Mouse (Mus musculus): ENCODE data around the gene Txndc2. TPM values are rescaled to one million over a fixed set of nuclear protein-coding genes. Genes with fewer than 3 reads are reported as not detected.

Gene Txndc2
- total and polyA plus RNA-seq, 3 experiments = not detected

GRCm38 (mm10) chr17:65635715-65636360 lies 6.1 kb downstream of the Txndc2 start:
- Histone ChIP-seq H3K9ac (ENCODE audit: control insufficient read depth, low read depth, low read length, poor library complexity, severe bottlenecking) (no peak overlapping the region), H3K27me3 (ENCODE audit: control insufficient read depth in 1 of 2, insufficient read depth in 2 of 2, low read length in 2 of 2) (peaks cover 2 to 4% of the 10 kb centered on the region in 2 experiments; a peak in 2 of 4 replicates), H3K4me1 (ENCODE audit: control insufficient read depth in 1 of 2, insufficient read depth in 2 of 2, low read length in 2 of 2) (peaks cover 0 to 7% of the 10 kb centered on the region in 2 experiments; a peak in 3 of 4 replicates), H3K9me3 (replicated peaks; ENCODE audit: insufficient read depth, low read length) (no peaks in the 10 kb centered on the region), H3K27ac (ENCODE audit: control insufficient read depth, low read depth, low read length) (no peak overlapping the region), H3K4me3 (ENCODE audit: control insufficient read depth in 1 of 2, insufficient read depth in 1 of 2, low read depth in 2 of 2, low read length in 2 of 2) (no peak overlapping the region), H3K36me3 (ENCODE audit: control insufficient read depth in 1 of 2, insufficient read depth in 2 of 2, low read length in 2 of 2) (peaks cover 0 to 6% of the 10 kb centered on the region in 2 experiments; a peak in 2 of 4 replicates), H3K79me2 (ENCODE audit: control insufficient read depth, insufficient read depth, low read length, poor library complexity) (no peaks in the 10 kb centered on the region)
- peak; percentile 86 for DNase-seq (ENCODE audit: low read depth, low spot score)
- TF ChIP-seq GATA1 (IDR thresholded peaks at IDR 0.05; ENCODE audit: low read depth, low read length) (peak; percentile 60), NELFE (IDR thresholded peaks at IDR 0.05; ENCODE audit: low read depth, low read length) (0 out of 2 replicates have a peak, but pooled peaks have one; percentile 25), MYC (IDR thresholded peaks at IDR 0.05; ENCODE audit: low read depth, low read length) (peak; percentile 73; the same call in 1 of the 2 replicates), ZC3H11A (IDR thresholded peaks at IDR 0.05; ENCODE audit: low read depth, low read length) (no peak), MXI1 (IDR thresholded peaks at IDR 0.05; ENCODE audit: low read depth, low read length) (peak; percentile 49), GABPA (IDR thresholded peaks at IDR 0.05; ENCODE audit: low read depth, low read length) (no peak), MAZ (IDR thresholded peaks at IDR 0.05; ENCODE audit: low read depth, low read length) (no peak), USF2 (IDR thresholded peaks at IDR 0.05; ENCODE audit: borderline replicate concordance in 1 of 2, insufficient read depth in 1 of 2, low read depth in 1 of 2, low read length in 2 of 2) (no peak), TBP (IDR thresholded peaks at IDR 0.05; ENCODE audit: low read depth, low read length) (no peak), CHD2 (IDR thresholded peaks at IDR 0.05; ENCODE audit: low read length) (no peak), POLR2A (IDR thresholded peaks at IDR 0.05; ENCODE audit: control insufficient read depth in 1 of 2, insufficient read depth in 1 of 2, low read depth in 1 of 2, low read length in 2 of 2, poor library complexity in 1 of 2) (no peak), USF1 (IDR thresholded peaks at IDR 0.05; ENCODE audit: low read depth, low read length) (no peak), ELF1 (IDR thresholded peaks at IDR 0.05; ENCODE audit: low read depth, low read length) (no peak), EP300 (IDR thresholded peaks at IDR 0.05; ENCODE audit: low read depth in 1 of 2, low read length in 2 of 2) (peak; percentile 53 to 68; a peak in 3 of 4 replicates), MYB (IDR thresholded peaks at IDR 0.05; ENCODE audit: low read depth, low read length) (peak; percentile 44; the same call in 1 of the 2 replicates), POLR2AphosphoS2 (IDR thresholded peaks at IDR 0.05; ENCODE audit: low read length) (no peak), MAFK (IDR thresholded peaks at IDR 0.05; ENCODE audit: borderline replicate concordance, low read depth, low read length) (no peak), CHD1 (IDR thresholded peaks at IDR 0.05; ENCODE audit: low read depth, low read length) (no peak), KAT2A (conservative IDR thresholded peaks at IDR 0.05; ENCODE audit: low read depth, low read length) (no peak), SIN3A (IDR thresholded peaks at IDR 0.05; ENCODE audit: low read length) (peak; percentile 57), MAX (IDR thresholded peaks at IDR 0.05; ENCODE audit: low read length) (peak; percentile 43; the same call in 1 of the 2 replicates), E2F4 (IDR thresholded peaks at IDR 0.05; ENCODE audit: borderline replicate concordance, low read depth, low read length) (no peak), ZNF384 (IDR thresholded peaks at IDR 0.05; ENCODE audit: low read depth, low read length) (no peak), ZMIZ1 (IDR thresholded peaks at IDR 0.05; ENCODE audit: low read depth, low read length) (no peak), TAL1 (IDR thresholded peaks at IDR 0.05; ENCODE audit: low read length) (0 out of 2 replicates have a peak, but pooled peaks have one; percentile 4), NRF1 (IDR thresholded peaks at IDR 0.05; ENCODE audit: insufficient read depth, low read depth, low read length, poor library complexity, severe bottlenecking) (no peak), POLR2AphosphoS5 (IDR thresholded peaks at IDR 0.05; ENCODE audit: borderline replicate concordance, low read depth, low read length) (no peak), RAD21 (IDR thresholded peaks at IDR 0.05; ENCODE audit: low read depth, low read length) (no peak), HCFC1 (IDR thresholded peaks at IDR 0.05; ENCODE audit: low read depth, low read length) (no peak), TCF12 (IDR thresholded peaks at IDR 0.05; ENCODE audit: low read depth, low read length) (peak; percentile 40; the same call in 1 of the 2 replicates), RCOR1 (IDR thresholded peaks at IDR 0.05; ENCODE audit: low read depth, low read length) (peak; percentile 96), BHLHE40 (IDR thresholded peaks at IDR 0.05; ENCODE audit: borderline replicate concordance, low read depth, low read length) (0 out of 2 replicates have a peak, but pooled peaks have one; percentile 6), SMC3 (IDR thresholded peaks at IDR 0.05; ENCODE audit: low read depth, low read length) (peak; percentile 22), JUND (IDR thresholded peaks at IDR 0.05; ENCODE audit: low read depth, low read length) (peak; percentile 39; the same call in 1 of the 2 replicates), ETS1 (IDR thresholded peaks at IDR 0.05; ENCODE audit: low read depth, low read length) (peak; percentile 68), ZKSCAN1 (IDR thresholded peaks at IDR 0.05; ENCODE audit: low read depth, low read length) (no peak)
